Mouse (Mus musculus): ENCODE results near the gene Slco4c1. TPM values are rescaled to one million over a fixed set of nuclear protein-coding genes. Genes with fewer than 3 reads are reported as not detected.

The Slco4c1 gene
- polyA plus RNA-seq, 1 experiment from 2014 or later = 0.36 TPM

- WGBS = 90% methylated on average over 4 of the region's 4 CpGs
- no peaks in the 10 kb centered on the region for H3K27me3 ChIP-seq
- no peak overlapping the region for H3K4me2 ChIP-seq
- H3K4me3 ChIP-seq (replicated peaks) = no peak overlapping the region
- no peak overlapping the region for H3K27ac ChIP-seq
- ATAC-seq (ENCODE audit: low FRiP score) = no peak
- H3K9me3 ChIP-seq = no peaks in the 10 kb centered on the region
- H3K4me1 ChIP-seq = no peaks in the 10 kb centered on the region
- H3K36me3 ChIP-seq (replicated peaks) = no peaks in the 10 kb centered on the region
- H3K9ac ChIP-seq = no peak overlapping the region
Measured at GRCm38 (mm10) chr1:96853541-96853940, 18.4 kb downstream of the Slco4c1 start.

- Histone ChIP-seq H3K9me3 (no peaks in the 10 kb centered on the region), H3K27me3 (no peaks in the 10 kb centered on the region), H3K4me3 (replicated peaks) (no peak overlapping the region), H3K4me1 (no peaks in the 10 kb centered on the region), H3K4me2 (no peak overlapping the region), H3K9ac (no peak overlapping the region), H3K36me3 (replicated peaks) (no peaks in the 10 kb centered on the region), H3K27ac (no peak overlapping the region)
- WGBS = 70% methylated on average over 4 of the region's 4 CpGs
- ATAC-seq (ENCODE audit: low FRiP score) = no peak
Measured at GRCm38 (mm10) chr1:96849101-96849500, 22.9 kb downstream of the Slco4c1 start.

GRCm38 (mm10) chr1:96848606-96849005, 23.4 kb downstream of the Slco4c1 start:
- H3K9ac ChIP-seq = no peak overlapping the region
- H3K4me1 ChIP-seq = no peaks in the 10 kb centered on the region
- H3K27ac ChIP-seq = no peak overlapping the region
- no peaks in the 10 kb centered on the region for H3K9me3 ChIP-seq
- WGBS = 43% methylated on average over 2 of the region's 2 CpGs
- no peaks in the 10 kb centered on the region for H3K36me3 ChIP-seq (replicated peaks)
- H3K4me2 ChIP-seq = no peak overlapping the region
- H3K27me3 ChIP-seq = no peaks in the 10 kb centered on the region
- ATAC-seq (ENCODE audit: low FRiP score) = no peak
- H3K4me3 ChIP-seq (replicated peaks) = no peak overlapping the region

GRCm38 (mm10) chr1:96846727-96847126, 25.2 kb downstream of the Slco4c1 start:
- 2% methylated on average over 3 of the region's 3 CpGs for WGBS
- Histone ChIP-seq H3K4me1 (no peaks in the 10 kb centered on the region), H3K9ac (no peak overlapping the region), H3K27me3 (no peaks in the 10 kb centered on the region), H3K9me3 (no peaks in the 10 kb centered on the region), H3K4me2 (no peak overlapping the region), H3K27ac (no peak overlapping the region), H3K36me3 (replicated peaks) (no peaks in the 10 kb centered on the region), H3K4me3 (replicated peaks) (no peak overlapping the region)
- 0 out of 2 replicates have a peak, but pooled peaks have one; percentile 27 for ATAC-seq (ENCODE audit: low FRiP score)

GRCm38 (mm10) chr1:96805287-96805727, 66.7 kb downstream of the Slco4c1 start:
- Histone ChIP-seq H3K27ac (no peak overlapping the region), H3K9ac (no peak overlapping the region), H3K4me2 (no peak overlapping the region), H3K4me3 (replicated peaks) (no peak overlapping the region), H3K9me3 (no peaks in the 10 kb centered on the region), H3K27me3 (no peaks in the 10 kb centered on the region), H3K4me1 (no peaks in the 10 kb centered on the region), H3K36me3 (replicated peaks) (no peaks in the 10 kb centered on the region)
- no peak for ATAC-seq (ENCODE audit: low FRiP score)
- 84% methylated on average over 2 of the region's 2 CpGs for WGBS

- Histone ChIP-seq H3K4me3 (replicated peaks) (no peak overlapping the region), H3K27ac (no peak overlapping the region), H3K9ac (no peak overlapping the region), H3K4me2 (no peak overlapping the region), H3K9me3 (no peaks in the 10 kb centered on the region), H3K36me3 (replicated peaks) (no peaks in the 10 kb centered on the region), H3K4me1 (no peaks in the 10 kb centered on the region), H3K27me3 (no peaks in the 10 kb centered on the region)
- ATAC-seq (ENCODE audit: low FRiP score) = 0 out of 2 replicates have a peak, but pooled peaks have one; percentile 68
Measured at GRCm38 (mm10) chr1:96801595-96801994, 70.4 kb downstream of the Slco4c1 start.

GRCm38 (mm10) chr1:96794690-96795089, 77.3 kb downstream of the Slco4c1 start:
- ATAC-seq (ENCODE audit: low FRiP score) = peak; percentile 50; the same call in 1 of the 2 replicates
- H3K4me1 ChIP-seq = no peaks in the 10 kb centered on the region
- H3K27ac ChIP-seq = no peak overlapping the region
- H3K9ac ChIP-seq = no peak overlapping the region
- no peaks in the 10 kb centered on the region for H3K27me3 ChIP-seq
- H3K4me3 ChIP-seq (replicated peaks) = no peak overlapping the region
- H3K4me2 ChIP-seq = no peak overlapping the region
- 58% methylated on average over 4 of the region's 4 CpGs for WGBS
- no peaks in the 10 kb centered on the region for H3K36me3 ChIP-seq (replicated peaks)
- H3K9me3 ChIP-seq = no peaks in the 10 kb centered on the region

- H3K36me3 ChIP-seq (replicated peaks) = no peaks in the 10 kb centered on the region
- no peaks in the 10 kb centered on the region for H3K27me3 ChIP-seq
- H3K4me1 ChIP-seq = no peaks in the 10 kb centered on the region
- no peak for ATAC-seq (ENCODE audit: low FRiP score)
- H3K9me3 ChIP-seq = no peaks in the 10 kb centered on the region
- no peak overlapping the region for H3K27ac ChIP-seq
- 64% methylated on average over 5 of the region's 5 CpGs for WGBS
- no peak overlapping the region for H3K4me3 ChIP-seq (replicated peaks)
- no peak overlapping the region for H3K4me2 ChIP-seq
- no peak overlapping the region for H3K9ac ChIP-seq
Measured at GRCm38 (mm10) chr1:96794290-96794689, 77.7 kb downstream of the Slco4c1 start.

GRCm38 (mm10) chr1:96789268-96789667, 82.7 kb downstream of the Slco4c1 start:
- no peaks in the 10 kb centered on the region for H3K9me3 ChIP-seq
- H3K4me3 ChIP-seq (replicated peaks) = no peak overlapping the region
- WGBS = 94% methylated on average over 1 of the region's 1 CpGs
- no peaks in the 10 kb centered on the region for H3K36me3 ChIP-seq (replicated peaks)
- no peak overlapping the region for H3K4me2 ChIP-seq
- no peaks in the 10 kb centered on the region for H3K4me1 ChIP-seq
- H3K27ac ChIP-seq = no peak overlapping the region
- no peak overlapping the region for H3K9ac ChIP-seq
- no peak for ATAC-seq (ENCODE audit: low FRiP score)
- H3K27me3 ChIP-seq = no peaks in the 10 kb centered on the region

- Histone ChIP-seq H3K4me3 (replicated peaks) (no peak overlapping the region), H3K4me2 (no peak overlapping the region), H3K4me1 (no peaks in the 10 kb centered on the region), H3K27me3 (no peaks in the 10 kb centered on the region), H3K9ac (no peak overlapping the region), H3K36me3 (replicated peaks) (no peaks in the 10 kb centered on the region), H3K9me3 (no peaks in the 10 kb centered on the region), H3K27ac (no peak overlapping the region)
- 91% methylated on average over 4 of the region's 4 CpGs for WGBS
- ATAC-seq (ENCODE audit: low FRiP score) = no peak
Measured at GRCm38 (mm10) chr1:96774174-96774573, 97.8 kb downstream of the Slco4c1 start.

- Histone ChIP-seq H3K36me3 (replicated peaks) (no peaks in the 10 kb centered on the region), H3K4me2 (no peak overlapping the region), H3K9ac (no peak overlapping the region), H3K4me3 (replicated peaks) (no peak overlapping the region), H3K27ac (no peak overlapping the region), H3K27me3 (no peaks in the 10 kb centered on the region), H3K4me1 (no peaks in the 10 kb centered on the region), H3K9me3 (no peaks in the 10 kb centered on the region)
- WGBS = 47% methylated on average over 5 of the region's 5 CpGs
- ATAC-seq (ENCODE audit: low FRiP score) = peak; percentile 57; the same call in 1 of the 2 replicates
Measured at GRCm38 (mm10) chr1:96773712-96774111, 98.3 kb downstream of the Slco4c1 start.

- ATAC-seq (ENCODE audit: low FRiP score) = no peak
- Histone ChIP-seq H3K27ac (no peak overlapping the region), H3K27me3 (no peaks in the 10 kb centered on the region), H3K9ac (no peak overlapping the region), H3K4me1 (no peaks in the 10 kb centered on the region), H3K4me2 (no peak overlapping the region), H3K9me3 (no peaks in the 10 kb centered on the region), H3K36me3 (replicated peaks) (no peaks in the 10 kb centered on the region), H3K4me3 (replicated peaks) (no peak overlapping the region)
- WGBS = 78% methylated on average over 1 of the region's 1 CpGs
Measured at GRCm38 (mm10) chr1:96770283-96770682, 101.7 kb downstream of the Slco4c1 start.

GRCm38 (mm10) chr1:96768264-96768663, 103.7 kb downstream of the Slco4c1 start:
- Histone ChIP-seq H3K36me3 (replicated peaks) (no peaks in the 10 kb centered on the region), H3K27ac (no peak overlapping the region), H3K9me3 (no peaks in the 10 kb centered on the region), H3K4me2 (no peak overlapping the region), H3K4me3 (replicated peaks) (no peak overlapping the region), H3K4me1 (no peaks in the 10 kb centered on the region), H3K9ac (no peak overlapping the region), H3K27me3 (no peaks in the 10 kb centered on the region)
- WGBS = 24% methylated on average over 4 of the region's 4 CpGs
- 0 out of 2 replicates have a peak, but pooled peaks have one; percentile 27 for ATAC-seq (ENCODE audit: low FRiP score)
